Mouse (Mus musculus): ENCODE results near the gene Ppfia1. TPM values are rescaled to one million over a fixed set of nuclear protein-coding genes. Genes with fewer than 3 reads are reported as not detected.

Ppfia1 gene
- polyA plus RNA-seq, 2 experiments, result 13.7 to 15.4 TPM

- no peak for DNase-seq (ENCODE audit: low read depth in 3 of 3, low spot score in 3 of 3)
- no peak overlapping the region for H3K27ac ChIP-seq
- WGBS (ENCODE audit: insufficient replicate concordance), result 36% methylated on average over 1 of the region's 1 CpGs
Observed at GRCm38 (mm10) chr7:144527723-144528221, 25.8 kb downstream of the Ppfia1 start.

GRCm38 (mm10) chr7:144526649-144527048, 26.9 kb downstream of the Ppfia1 start:
- Histone ChIP-seq H3K27me3 (ENCODE audit: control insufficient read depth, insufficient read depth, low read length) (no peaks in the 10 kb centered on the region), H3K4me3 (ENCODE audit: insufficient read depth in 1 of 2, low read depth in 2 of 2, low read length in 2 of 2) (no peak overlapping the region), H3K4me2 (ENCODE audit: low read depth) (no peak overlapping the region), H3K4me1 (replicated peaks; ENCODE audit: control insufficient read depth in 2 of 2, insufficient read depth in 2 of 2, low read length in 1 of 2) (peaks cover 30 to 35% of the 10 kb centered on the region in 2 experiments), H3K36me3 (replicated peaks; ENCODE audit: control insufficient read depth, insufficient read depth, low read depth) (no peaks in the 10 kb centered on the region), H3K9ac (replicated peaks) (no peak overlapping the region), H3K9me3 (ENCODE audit: control insufficient read depth, low read length) (no peaks in the 10 kb centered on the region), H3K27ac (no peak overlapping the region)
- DNase-seq (ENCODE audit: low read depth in 3 of 3, low spot score in 3 of 3), result no peak
- 58% methylated on average over 2 of the region's 2 CpGs for WGBS (ENCODE audit: insufficient replicate concordance)
- TF ChIP-seq EP300 (IDR thresholded peaks at IDR 0.05; ENCODE audit: low read depth), result no peak
- no peak for ATAC-seq (ENCODE audit: insufficient read depth)

More at GRCm38 (mm10) chr7:144527723-144528221, 25.8 kb downstream of the Ppfia1 start:
- ATAC-seq (ENCODE audit: insufficient read depth), result no peak
- Histone ChIP-seq H3K27me3 (ENCODE audit: control insufficient read depth, insufficient read depth, low read length) (no peaks in the 10 kb centered on the region), H3K9me3 (ENCODE audit: control insufficient read depth, low read length) (no peaks in the 10 kb centered on the region), H3K4me1 (replicated peaks; ENCODE audit: control insufficient read depth in 2 of 2, insufficient read depth in 2 of 2, low read length in 1 of 2) (peaks cover 21 to 30% of the 10 kb centered on the region in 2 experiments), H3K9ac (replicated peaks) (no peak overlapping the region), H3K4me2 (ENCODE audit: low read depth) (no peak overlapping the region), H3K36me3 (replicated peaks; ENCODE audit: control insufficient read depth, insufficient read depth, low read depth) (no peaks in the 10 kb centered on the region), H3K4me3 (ENCODE audit: insufficient read depth in 1 of 2, low read depth in 2 of 2, low read length in 2 of 2) (no peak overlapping the region)
- TF ChIP-seq EP300 (IDR thresholded peaks at IDR 0.05; ENCODE audit: low read depth), result no peak
- TF ChIP-seq CTCF (IDR thresholded peaks at IDR 0.05; ENCODE audit: low read depth), result peak; percentile 56

GRCm38 (mm10) chr7:144524427-144525191, 28.9 kb downstream of the Ppfia1 start:
- peaks cover 30 to 35% of the 10 kb centered on the region in 2 experiments for H3K4me1 ChIP-seq (replicated peaks; ENCODE audit: control insufficient read depth in 2 of 2, insufficient read depth in 2 of 2, low read length in 1 of 2)
- TF ChIP-seq CTCF (IDR thresholded peaks at IDR 0.05; ENCODE audit: low read depth) (no peak), EP300 (IDR thresholded peaks at IDR 0.05; ENCODE audit: low read depth) (no peak)

GRCm38 (mm10) chr7:144523415-144523814, 30.1 kb downstream of the Ppfia1 start:
- TF ChIP-seq CTCF (IDR thresholded peaks at IDR 0.05; ENCODE audit: low read depth) (no peak), EP300 (IDR thresholded peaks at IDR 0.05; ENCODE audit: low read depth) (peak; percentile 92)
- DNase-seq (ENCODE audit: low read depth in 3 of 3, low spot score in 3 of 3) (peak; percentile 63 to 74 (median 70)), ATAC-seq (ENCODE audit: insufficient read depth) (peak; percentile 97)
- Histone ChIP-seq H3K27ac (peak overlapping the region; percentile 94), H3K4me2 (ENCODE audit: low read depth) (peak overlapping the region; percentile 61), H3K9ac (replicated peaks) (peak overlapping the region; percentile 50), H3K27me3 (ENCODE audit: control insufficient read depth, insufficient read depth, low read length) (no peaks in the 10 kb centered on the region), H3K9me3 (ENCODE audit: control insufficient read depth, low read length) (no peaks in the 10 kb centered on the region), H3K4me1 (replicated peaks; ENCODE audit: control insufficient read depth in 2 of 2, insufficient read depth in 2 of 2, low read length in 1 of 2) (peaks cover 30 to 35% of the 10 kb centered on the region in 2 experiments), H3K36me3 (replicated peaks; ENCODE audit: control insufficient read depth, insufficient read depth, low read depth) (peaks cover 10% of the 10 kb centered on the region), H3K4me3 (ENCODE audit: insufficient read depth in 1 of 2, low read depth in 2 of 2, low read length in 2 of 2) (peak overlapping the region in 1 of 2 experiments; percentile 20; a peak in 1 of 4 replicates)
- 12% methylated on average over 3 of the region's 3 CpGs for WGBS (ENCODE audit: insufficient replicate concordance)

More at GRCm38 (mm10) chr7:144524427-144525191, 28.9 kb downstream of the Ppfia1 start:
- no peak overlapping the region for H3K4me3 ChIP-seq (ENCODE audit: insufficient read depth in 1 of 2, low read depth in 2 of 2, low read length in 2 of 2)
- WGBS (ENCODE audit: insufficient replicate concordance), result 36% methylated on average over 6 of the region's 6 CpGs
- ATAC-seq (ENCODE audit: insufficient read depth) (0 out of 2 replicates have a peak, but pooled peaks have one; percentile 14), DNase-seq (ENCODE audit: low read depth in 3 of 3, low spot score in 3 of 3) (no peak)
- peaks cover 6% of the 10 kb centered on the region; the same call in 1 of the 2 replicates for H3K36me3 ChIP-seq (replicated peaks; ENCODE audit: control insufficient read depth, insufficient read depth, low read depth)
- H3K27me3 ChIP-seq (ENCODE audit: control insufficient read depth, insufficient read depth, low read length), result no peaks in the 10 kb centered on the region
- H3K4me2 ChIP-seq (ENCODE audit: low read depth), result peak overlapping the region; percentile 0
- H3K9me3 ChIP-seq (ENCODE audit: control insufficient read depth, low read length), result no peaks in the 10 kb centered on the region
- peak overlapping the region; percentile 79 for H3K27ac ChIP-seq
- H3K9ac ChIP-seq (replicated peaks), result peak overlapping the region; percentile 46

GRCm38 (mm10) chr7:144521927-144522326, 31.6 kb downstream of the Ppfia1 start:
- Histone ChIP-seq H3K4me3 (ENCODE audit: insufficient read depth in 1 of 2, low read depth in 2 of 2, low read length in 2 of 2) (no peak overlapping the region), H3K36me3 (replicated peaks; ENCODE audit: control insufficient read depth, insufficient read depth, low read depth) (peaks cover 18% of the 10 kb centered on the region), H3K9ac (replicated peaks) (no peak overlapping the region), H3K4me2 (ENCODE audit: low read depth) (no peak overlapping the region), H3K4me1 (replicated peaks; ENCODE audit: control insufficient read depth in 2 of 2, insufficient read depth in 2 of 2, low read length in 1 of 2) (peaks cover 30 to 32% of the 10 kb centered on the region in 2 experiments), H3K27me3 (ENCODE audit: control insufficient read depth, insufficient read depth, low read length) (no peaks in the 10 kb centered on the region), H3K9me3 (ENCODE audit: control insufficient read depth, low read length) (no peaks in the 10 kb centered on the region), H3K27ac (no peak overlapping the region)
- WGBS (ENCODE audit: insufficient replicate concordance), result 68% methylated on average over 2 of the region's 2 CpGs
- DNase-seq (ENCODE audit: low read depth in 3 of 3, low spot score in 3 of 3), result no peak
- no peak for TF ChIP-seq CTCF (IDR thresholded peaks at IDR 0.05; ENCODE audit: low read depth)
- TF ChIP-seq EP300 (IDR thresholded peaks at IDR 0.05; ENCODE audit: low read depth), result no peak
- ATAC-seq (ENCODE audit: insufficient read depth), result no peak
